Mouse (Mus musculus): ENCODE data around the gene Gadl1.

DNA sequence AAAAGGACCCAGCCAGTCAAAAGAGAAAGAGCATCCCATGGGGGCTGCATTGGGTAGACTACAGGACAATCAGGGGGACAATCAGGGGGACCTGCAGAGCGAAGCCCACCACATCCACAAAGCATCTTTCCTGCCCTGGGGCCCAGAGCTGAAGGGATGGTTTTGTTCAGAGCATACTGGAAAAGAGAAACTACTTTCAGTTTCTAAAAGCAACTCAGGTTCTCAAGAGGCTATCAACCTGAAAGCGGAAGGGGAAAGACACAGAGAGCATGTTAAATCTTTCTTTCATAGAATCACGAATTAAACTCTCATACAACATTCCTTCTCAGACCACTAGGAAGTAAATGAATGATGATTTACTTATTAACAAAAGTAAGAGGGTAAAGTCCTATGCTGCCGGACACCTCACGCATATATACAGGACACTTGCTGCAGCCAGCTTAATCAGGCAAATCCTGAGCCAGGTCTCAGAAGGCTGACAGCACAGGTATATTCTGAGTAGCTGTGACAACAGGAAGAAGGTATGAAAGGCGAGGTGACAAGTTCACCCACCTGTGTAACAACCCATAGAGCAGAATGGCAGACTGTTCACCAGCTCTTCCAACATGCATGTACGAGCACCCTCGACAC is 90.2 kb downstream of the Gadl1 start:
- TF ChIP-seq CTCF (IDR thresholded peaks at IDR 0.05; ENCODE audit: low read depth, low read length) (no peak), POLR2A (IDR thresholded peaks at IDR 0.05; ENCODE audit: extremely low read depth, insufficient read depth, low read length) (no peak)
